Mouse (Mus musculus): Measurements from ENCODE around the gene Dgkb. TPM values are rescaled to one million over a fixed set of nuclear protein-coding genes. Genes with fewer than 3 reads are reported as not detected.

Dgkb gene
- polyA plus RNA-seq, 1 experiment from 2014 or later = 0.73 TPM

GRCm38 (mm10) chr12:37888591-37888990, 71.1 kb downstream of the Dgkb start:
- H3K4me1 ChIP-seq = no peaks in the 10 kb centered on the region
- H3K9me3 ChIP-seq = no peaks in the 10 kb centered on the region
- H3K4me3 ChIP-seq = no peak overlapping the region
- no peak overlapping the region for H3K9ac ChIP-seq
- no peak overlapping the region for H3K4me2 ChIP-seq
- no peaks in the 10 kb centered on the region for H3K36me3 ChIP-seq
- H3K27ac ChIP-seq = no peak overlapping the region
- H3K27me3 ChIP-seq = no peaks in the 10 kb centered on the region
- ATAC-seq (ENCODE audit: insufficient number of reproducible peaks, insufficient read depth, low FRiP score, low TSS enrichment, low read depth) = no peak

GRCm38 (mm10) chr12:37889431-37889830, 71.9 kb downstream of the Dgkb start:
- 74% methylated on average over 4 of the region's 4 CpGs for WGBS
- ATAC-seq (ENCODE audit: insufficient number of reproducible peaks, insufficient read depth, low FRiP score, low TSS enrichment, low read depth) = no peak
- H3K9me3 ChIP-seq = no peaks in the 10 kb centered on the region
- no peak overlapping the region for H3K9ac ChIP-seq
- H3K36me3 ChIP-seq = no peaks in the 10 kb centered on the region
- H3K4me2 ChIP-seq = no peak overlapping the region
- no peak overlapping the region for H3K4me3 ChIP-seq
- H3K27me3 ChIP-seq = no peaks in the 10 kb centered on the region
- H3K4me1 ChIP-seq = no peaks in the 10 kb centered on the region
- no peak overlapping the region for H3K27ac ChIP-seq

- H3K27me3 ChIP-seq = no peaks in the 10 kb centered on the region
- no peak overlapping the region for H3K4me2 ChIP-seq
- no peaks in the 10 kb centered on the region for H3K9me3 ChIP-seq
- no peaks in the 10 kb centered on the region for H3K36me3 ChIP-seq
- H3K4me3 ChIP-seq = no peak overlapping the region
- no peaks in the 10 kb centered on the region for H3K4me1 ChIP-seq
- no peak overlapping the region for H3K27ac ChIP-seq
- ATAC-seq (ENCODE audit: insufficient number of reproducible peaks, insufficient read depth, low FRiP score, low TSS enrichment, low read depth) = no peak
- H3K9ac ChIP-seq = no peak overlapping the region
- 88% methylated on average over 3 of the region's 3 CpGs for WGBS
Measured at GRCm38 (mm10) chr12:37891336-37891735, 73.8 kb downstream of the Dgkb start.

GRCm38 (mm10) chr12:37942163-37942562, 124.6 kb downstream of the Dgkb start:
- no peak for ATAC-seq (ENCODE audit: insufficient number of reproducible peaks, insufficient read depth, low FRiP score, low TSS enrichment, low read depth)
- Histone ChIP-seq H3K9me3 (no peaks in the 10 kb centered on the region), H3K4me2 (no peak overlapping the region), H3K27ac (no peak overlapping the region), H3K4me3 (no peak overlapping the region), H3K27me3 (no peaks in the 10 kb centered on the region), H3K9ac (no peak overlapping the region), H3K4me1 (no peaks in the 10 kb centered on the region), H3K36me3 (no peaks in the 10 kb centered on the region)
- WGBS = 94% methylated on average over 2 of the region's 2 CpGs

GRCm38 (mm10) chr12:37956193-37956592, 138.7 kb downstream of the Dgkb start:
- Histone ChIP-seq H3K27ac (no peak overlapping the region), H3K4me3 (no peak overlapping the region), H3K9ac (no peak overlapping the region), H3K4me1 (no peaks in the 10 kb centered on the region), H3K36me3 (no peaks in the 10 kb centered on the region), H3K9me3 (no peaks in the 10 kb centered on the region), H3K27me3 (no peaks in the 10 kb centered on the region), H3K4me2 (no peak overlapping the region)
- 80% methylated on average over 4 of the region's 4 CpGs for WGBS
- ATAC-seq (ENCODE audit: insufficient number of reproducible peaks, insufficient read depth, low FRiP score, low TSS enrichment, low read depth) = no peak

GRCm38 (mm10) chr12:37971482-37971881, 154.0 kb downstream of the Dgkb start:
- ATAC-seq (ENCODE audit: insufficient number of reproducible peaks, insufficient read depth, low FRiP score, low TSS enrichment, low read depth) = no peak
- Histone ChIP-seq H3K9me3 (no peaks in the 10 kb centered on the region), H3K4me2 (no peak overlapping the region), H3K27ac (no peak overlapping the region), H3K36me3 (no peaks in the 10 kb centered on the region), H3K4me3 (no peak overlapping the region), H3K4me1 (no peaks in the 10 kb centered on the region), H3K27me3 (no peaks in the 10 kb centered on the region), H3K9ac (no peak overlapping the region)
- 82% methylated on average over 1 of the region's 1 CpGs for WGBS

- H3K9ac ChIP-seq = no peak overlapping the region
- no peak overlapping the region for H3K27ac ChIP-seq
- no peaks in the 10 kb centered on the region for H3K36me3 ChIP-seq
- no peak for ATAC-seq (ENCODE audit: insufficient number of reproducible peaks, insufficient read depth, low FRiP score, low TSS enrichment, low read depth)
- H3K9me3 ChIP-seq = no peaks in the 10 kb centered on the region
- 52% methylated on average over 2 of the region's 2 CpGs for WGBS
- H3K4me1 ChIP-seq = no peaks in the 10 kb centered on the region
- H3K27me3 ChIP-seq = no peaks in the 10 kb centered on the region
- H3K4me3 ChIP-seq = no peak overlapping the region
- H3K4me2 ChIP-seq = no peak overlapping the region
Measured at GRCm38 (mm10) chr12:37978498-37979187, 161.1 kb downstream of the Dgkb start.

GRCm38 (mm10) chr12:37985352-37985751, 167.8 kb downstream of the Dgkb start:
- H3K27ac ChIP-seq = no peak overlapping the region
- ATAC-seq (ENCODE audit: insufficient number of reproducible peaks, insufficient read depth, low FRiP score, low TSS enrichment, low read depth) = no peak
- H3K9me3 ChIP-seq = no peaks in the 10 kb centered on the region
- no peak overlapping the region for H3K4me3 ChIP-seq
- H3K9ac ChIP-seq = no peak overlapping the region
- H3K4me2 ChIP-seq = no peak overlapping the region
- H3K27me3 ChIP-seq = no peaks in the 10 kb centered on the region
- H3K36me3 ChIP-seq = no peaks in the 10 kb centered on the region
- WGBS = 73% methylated on average over 1 of the region's 1 CpGs
- no peaks in the 10 kb centered on the region for H3K4me1 ChIP-seq

GRCm38 (mm10) chr12:37988066-37988591, 170.6 kb downstream of the Dgkb start:
- no peaks in the 10 kb centered on the region for H3K4me1 ChIP-seq
- no peaks in the 10 kb centered on the region for H3K9me3 ChIP-seq
- H3K4me2 ChIP-seq = no peak overlapping the region
- ATAC-seq (ENCODE audit: insufficient number of reproducible peaks, insufficient read depth, low FRiP score, low TSS enrichment, low read depth) = no peak
- H3K27ac ChIP-seq = no peak overlapping the region
- H3K9ac ChIP-seq = no peak overlapping the region
- H3K36me3 ChIP-seq = no peaks in the 10 kb centered on the region
- no peaks in the 10 kb centered on the region for H3K27me3 ChIP-seq
- 61% methylated on average over 1 of the region's 1 CpGs for WGBS
- H3K4me3 ChIP-seq = no peak overlapping the region

GRCm38 (mm10) chr12:37993221-37993620, 175.7 kb downstream of the Dgkb start:
- Histone ChIP-seq H3K27me3 (no peaks in the 10 kb centered on the region), H3K36me3 (no peaks in the 10 kb centered on the region), H3K4me2 (no peak overlapping the region), H3K4me3 (no peak overlapping the region), H3K27ac (no peak overlapping the region), H3K9ac (no peak overlapping the region), H3K9me3 (no peaks in the 10 kb centered on the region), H3K4me1 (no peaks in the 10 kb centered on the region)
- ATAC-seq (ENCODE audit: insufficient number of reproducible peaks, insufficient read depth, low FRiP score, low TSS enrichment, low read depth) = no peak
- WGBS = 82% methylated on average over 1 of the region's 1 CpGs

GRCm38 (mm10) chr12:37996417-37996946, 179.0 kb downstream of the Dgkb start:
- Histone ChIP-seq H3K4me2 (no peak overlapping the region), H3K27me3 (no peaks in the 10 kb centered on the region), H3K9me3 (no peaks in the 10 kb centered on the region), H3K4me1 (no peaks in the 10 kb centered on the region), H3K27ac (no peak overlapping the region), H3K36me3 (no peaks in the 10 kb centered on the region), H3K4me3 (no peak overlapping the region), H3K9ac (no peak overlapping the region)
- no peak for ATAC-seq (ENCODE audit: insufficient number of reproducible peaks, insufficient read depth, low FRiP score, low TSS enrichment, low read depth)
- 83% methylated on average over 6 of the region's 6 CpGs for WGBS

- no peaks in the 10 kb centered on the region for H3K9me3 ChIP-seq
- H3K27ac ChIP-seq = no peak overlapping the region
- no peak overlapping the region for H3K4me2 ChIP-seq
- no peak for ATAC-seq (ENCODE audit: insufficient number of reproducible peaks, insufficient read depth, low FRiP score, low TSS enrichment, low read depth)
- 88% methylated on average over 4 of the region's 4 CpGs for WGBS
- H3K4me3 ChIP-seq = no peak overlapping the region
- no peaks in the 10 kb centered on the region for H3K27me3 ChIP-seq
- no peaks in the 10 kb centered on the region for H3K36me3 ChIP-seq
- no peak overlapping the region for H3K9ac ChIP-seq
- no peaks in the 10 kb centered on the region for H3K4me1 ChIP-seq
Measured at GRCm38 (mm10) chr12:38017674-38018073, 200.1 kb downstream of the Dgkb start.

Data from embryonic facial prominence, embryonic 13.5 days (tissue).